Mouse (Mus musculus): Measurements from ENCODE around the gene Mvd. TPM values are rescaled to one million over a fixed set of nuclear protein-coding genes. Genes with fewer than 3 reads are reported as not detected.
A peak's percentile ranks its signal among the peaks of the same experiment; 100 is the strongest.

Gene Mvd
- polyA plus RNA-seq (2015; fragmentation: Nextera tagmentation; extraction: Ambion mirVana), result 65.9 and 73.2 TPM in 2 replicates

GRCm38 (mm10) chr8:122443262-122444006 lies at the start of gene Mvd:
Gene Mvd, minus strand, starts transcription at chr8:122443422.
- peaks cover 17% of the 10 kb centered on the region for H3K36me3 ChIP-seq
- peaks cover 36% of the 10 kb centered on the region for H3K4me1 ChIP-seq
- WGBS, result under 1% methylated on average over 47 of the region's 47 CpGs
- H3K9ac ChIP-seq (replicated peaks), result peak within 1 kb of the TSS; percentile 93
- peak within 1 kb of the TSS; percentile 98 for H3K27ac ChIP-seq (replicated peaks)
- no peaks in the 10 kb centered on the region for H3K9me3 ChIP-seq (replicated peaks)
- H3K27me3 ChIP-seq (replicated peaks), result no peaks in the 10 kb centered on the region
- ATAC-seq (ENCODE audit: low FRiP score), result peak; percentile 98
- H3K4me3 ChIP-seq (replicated peaks), result peak within 1 kb of the TSS; percentile 55
- peak within 1 kb of the TSS; percentile 71 for H3K4me2 ChIP-seq

GRCm38 (mm10) chr8:122488387-122488786 lies 45.2 kb upstream of the Mvd start:
- no peak; the same call in 1 of the 2 replicates for ATAC-seq (ENCODE audit: low FRiP score)
- H3K4me3 ChIP-seq (replicated peaks), result no peak overlapping the region
- H3K4me1 ChIP-seq, result no peaks in the 10 kb centered on the region
- H3K9me3 ChIP-seq (replicated peaks), result no peaks in the 10 kb centered on the region
- no peak overlapping the region for H3K4me2 ChIP-seq
- WGBS, result 86% methylated on average over 9 of the region's 9 CpGs
- no peaks in the 10 kb centered on the region for H3K27me3 ChIP-seq (replicated peaks)
- H3K9ac ChIP-seq (replicated peaks), result no peak overlapping the region
- peaks cover 15% of the 10 kb centered on the region for H3K36me3 ChIP-seq
- H3K27ac ChIP-seq (replicated peaks), result no peak overlapping the region

GRCm38 (mm10) chr8:122484831-122485230 lies 41.6 kb upstream of the Mvd start:
- H3K4me1 ChIP-seq, result no peaks in the 10 kb centered on the region
- no peak overlapping the region for H3K9ac ChIP-seq (replicated peaks)
- H3K4me3 ChIP-seq (replicated peaks), result no peak overlapping the region
- H3K27ac ChIP-seq (replicated peaks), result no peak overlapping the region
- H3K27me3 ChIP-seq (replicated peaks), result no peaks in the 10 kb centered on the region
- H3K9me3 ChIP-seq (replicated peaks), result no peaks in the 10 kb centered on the region
- no peak for ATAC-seq (ENCODE audit: low FRiP score)
- no peak overlapping the region for H3K4me2 ChIP-seq
- H3K36me3 ChIP-seq, result peaks cover 45% of the 10 kb centered on the region
- WGBS, result 90% methylated on average over 12 of the region's 12 CpGs

- Histone ChIP-seq H3K9ac (replicated peaks) (no peak overlapping the region), H3K27me3 (replicated peaks) (no peaks in the 10 kb centered on the region), H3K4me2 (no peak overlapping the region), H3K27ac (replicated peaks) (no peak overlapping the region), H3K4me1 (no peaks in the 10 kb centered on the region), H3K4me3 (replicated peaks) (no peak overlapping the region), H3K9me3 (replicated peaks) (no peaks in the 10 kb centered on the region), H3K36me3 (peaks cover 54% of the 10 kb centered on the region)
- 96% methylated on average over 7 of the region's 7 CpGs for WGBS
- no peak for ATAC-seq (ENCODE audit: low FRiP score)
Observed at GRCm38 (mm10) chr8:122483877-122484276, 40.7 kb upstream of the Mvd start.

GRCm38 (mm10) chr8:122482448-122482847 lies 39.2 kb upstream of the Mvd start:
- Histone ChIP-seq H3K36me3 (peaks cover 67% of the 10 kb centered on the region), H3K9ac (replicated peaks) (no peak overlapping the region), H3K4me1 (peaks cover 2% of the 10 kb centered on the region), H3K9me3 (replicated peaks) (no peaks in the 10 kb centered on the region), H3K27me3 (replicated peaks) (no peaks in the 10 kb centered on the region), H3K4me2 (no peak overlapping the region), H3K4me3 (replicated peaks) (no peak overlapping the region), H3K27ac (replicated peaks) (no peak overlapping the region)
- ATAC-seq (ENCODE audit: low FRiP score), result no peak
- WGBS, result 97% methylated on average over 8 of the region's 8 CpGs

- Histone ChIP-seq H3K27me3 (replicated peaks) (no peaks in the 10 kb centered on the region), H3K4me2 (peak within 1 kb of the TSS; percentile 84), H3K9me3 (replicated peaks) (no peaks in the 10 kb centered on the region), H3K4me3 (replicated peaks) (peak within 1 kb of the TSS; percentile 100), H3K27ac (replicated peaks) (peak within 1 kb of the TSS; percentile 89), H3K9ac (replicated peaks) (peak within 1 kb of the TSS; percentile 96), H3K4me1 (peaks cover 33% of the 10 kb centered on the region), H3K36me3 (peaks cover 45% of the 10 kb centered on the region)
- peak; percentile 95 for ATAC-seq (ENCODE audit: low FRiP score)
- under 1% methylated on average over 81 of the region's 103 CpGs for WGBS
Observed at GRCm38 (mm10) chr8:122475580-122476320, 32.5 kb upstream of the Mvd start, which contains the start of the genes Rnf166 and Ctu2. Gene Rnf166, minus strand, starts transcription at chr8:122476064. Gene Ctu2, plus strand, starts transcription at chr8:122476143.

- Histone ChIP-seq H3K4me1 (peaks cover 33% of the 10 kb centered on the region), H3K9ac (replicated peaks) (peak overlapping the region; percentile 96), H3K27ac (replicated peaks) (peak overlapping the region; percentile 89), H3K4me3 (replicated peaks) (peak overlapping the region; percentile 100), H3K9me3 (replicated peaks) (no peaks in the 10 kb centered on the region), H3K4me2 (peak overlapping the region; percentile 84), H3K36me3 (peaks cover 44% of the 10 kb centered on the region), H3K27me3 (replicated peaks) (no peaks in the 10 kb centered on the region)
- no peak; the same call in 1 of the 2 replicates for ATAC-seq (ENCODE audit: low FRiP score)
- WGBS, result 14% methylated on average over 16 of the region's 16 CpGs
Observed at GRCm38 (mm10) chr8:122474951-122475560, 31.8 kb upstream of the Mvd start.

GRCm38 (mm10) chr8:122473911-122474421 lies 30.7 kb upstream of the Mvd start:
- H3K4me2 ChIP-seq, result no peak overlapping the region
- no peaks in the 10 kb centered on the region for H3K27me3 ChIP-seq (replicated peaks)
- ATAC-seq (ENCODE audit: low FRiP score), result no peak
- WGBS, result 97% methylated on average over 8 of the region's 8 CpGs
- no peak overlapping the region for H3K27ac ChIP-seq (replicated peaks)
- no peaks in the 10 kb centered on the region for H3K9me3 ChIP-seq (replicated peaks)
- peaks cover 33% of the 10 kb centered on the region for H3K4me1 ChIP-seq
- no peak overlapping the region for H3K4me3 ChIP-seq (replicated peaks)
- H3K36me3 ChIP-seq, result peaks cover 40% of the 10 kb centered on the region
- no peak overlapping the region for H3K9ac ChIP-seq (replicated peaks)

GRCm38 (mm10) chr8:122470691-122471090 lies 27.5 kb upstream of the Mvd start:
- Histone ChIP-seq H3K4me1 (peaks cover 20% of the 10 kb centered on the region), H3K36me3 (peaks cover 46% of the 10 kb centered on the region), H3K4me3 (replicated peaks) (no peak overlapping the region), H3K4me2 (no peak overlapping the region), H3K27ac (replicated peaks) (no peak overlapping the region), H3K27me3 (replicated peaks) (no peaks in the 10 kb centered on the region), H3K9me3 (replicated peaks) (no peaks in the 10 kb centered on the region), H3K9ac (replicated peaks) (no peak overlapping the region)
- 92% methylated on average over 5 of the region's 5 CpGs for WGBS
- no peak for ATAC-seq (ENCODE audit: low FRiP score)

GRCm38 (mm10) chr8:122469965-122470364 lies 26.7 kb upstream of the Mvd start:
- 89% methylated on average over 10 of the region's 10 CpGs for WGBS
- no peaks in the 10 kb centered on the region for H3K27me3 ChIP-seq (replicated peaks)
- no peak overlapping the region for H3K9ac ChIP-seq (replicated peaks)
- H3K36me3 ChIP-seq, result peaks cover 51% of the 10 kb centered on the region
- no peak for ATAC-seq (ENCODE audit: low FRiP score)
- no peak overlapping the region for H3K4me2 ChIP-seq
- no peaks in the 10 kb centered on the region for H3K9me3 ChIP-seq (replicated peaks)
- peaks cover 17% of the 10 kb centered on the region for H3K4me1 ChIP-seq
- H3K27ac ChIP-seq (replicated peaks), result no peak overlapping the region
- H3K4me3 ChIP-seq (replicated peaks), result no peak overlapping the region

GRCm38 (mm10) chr8:122469407-122469806 lies 26.2 kb upstream of the Mvd start:
- H3K36me3 ChIP-seq, result peaks cover 51% of the 10 kb centered on the region
- no peaks in the 10 kb centered on the region for H3K9me3 ChIP-seq (replicated peaks)
- no peaks in the 10 kb centered on the region for H3K27me3 ChIP-seq (replicated peaks)
- no peak for ATAC-seq (ENCODE audit: low FRiP score)
- no peak overlapping the region for H3K4me2 ChIP-seq
- H3K4me3 ChIP-seq (replicated peaks), result no peak overlapping the region
- 83% methylated on average over 6 of the region's 6 CpGs for WGBS
- no peak overlapping the region for H3K9ac ChIP-seq (replicated peaks)
- no peak overlapping the region for H3K27ac ChIP-seq (replicated peaks)
- H3K4me1 ChIP-seq, result peaks cover 11% of the 10 kb centered on the region

All from neural tube, embryonic 15.5 days (tissue).